Mouse (Mus musculus) forebrain, embryonic 15.5 days (tissue): ENCODE data around the gene Snrpd3. TPM values are rescaled to one million over a fixed set of nuclear protein-coding genes. Genes with fewer than 3 reads are reported as not detected.
"Not testable (repeated sequence)": the region's sequence is repeated elsewhere in the genome, so short reads cannot be mapped to it uniquely, and the experiment has no call there.

Experiments
- ATAC-seq: fragments of 200-750 bp; cut with Nextera tagmentation; replicated peaks from 2 replicates; pipeline ENCODE4 v1.8.0; 2017; ENCODE audit warnings: mild to moderate bottlenecking, moderate TSS enrichment, moderate library complexity
- H3K27ac ChIP-seq: fragments of 300-500 bp; sonication (generic); replicated peaks from 2 replicates; pipeline ENCODE4 v1.5.1; 2015; ENCODE audit warnings: mild to moderate bottlenecking, inconsistent platforms
- H3K27me3 ChIP-seq: fragments of 300-500 bp; sonication (generic); 2 replicates; pipeline ENCODE4 v1.6.1; 2015; ENCODE audit warnings: inconsistent platforms
- H3K36me3 ChIP-seq: fragments of 300-500 bp; sonication (generic); 2 replicates; pipeline ENCODE4 v1.6.1; 2015; ENCODE audit warnings: mild to moderate bottlenecking, inconsistent platforms
- H3K4me1 ChIP-seq: fragments of 300-500 bp; sonication (generic); 2 replicates; pipeline ENCODE4 v1.6.1; 2015; ENCODE audit warnings: inconsistent platforms
- H3K4me2 ChIP-seq: fragments of 300-500 bp; sonication (generic); replicated peaks from 2 replicates; pipeline ENCODE4 v1.6.1; 2015; ENCODE audit warnings: mild to moderate bottlenecking, inconsistent platforms
- H3K4me3 ChIP-seq: fragments of 300-500 bp; sonication (generic); 2 replicates; pipeline ENCODE4 v1.5.1; 2015; ENCODE audit warnings: mild to moderate bottlenecking, inconsistent platforms
- H3K9ac ChIP-seq: fragments of 300-500 bp; sonication (generic); replicated peaks from 2 replicates; pipeline ENCODE4 v1.6.1; 2015; ENCODE audit warnings: mild to moderate bottlenecking, inconsistent platforms
- H3K9me3 ChIP-seq: fragments of 300-500 bp; sonication (generic); 2 replicates; pipeline ENCODE4 v1.6.1; 2016; ENCODE audit warnings: inconsistent platforms
- WGBS: fragments of 180-500 bp; shearing (Covaris S2); methylation state at CpG from one replicate; pipeline ENCODE4 v1.1.7; 2015; ENCODE audit warnings: mixed read lengths; 5-methylcytosine and 5-hydroxymethylcytosine counted together
- polyA plus RNA-seq: library from polyadenylated mRNA; unstranded; fragments of >200 nt; fragmentation: Nextera tagmentation; extraction: Ambion mirVana; gene quantifications from 2 replicates; pipeline ENCODE4 v1.2.1, GENCODE M21; 2015

Snrpd3 gene
- polyA plus RNA-seq, result 155 and 156 TPM in 2 replicates

- H3K27ac ChIP-seq, result peak within 1 kb of the TSS; percentile 97
- peak; percentile 93 for ATAC-seq
- H3K4me2 ChIP-seq, result peak within 1 kb of the TSS; percentile 75
- H3K9me3 ChIP-seq, result no peaks in the 10 kb centered on the region
- H3K36me3 ChIP-seq, result peaks cover 25% of the 10 kb centered on the region
- 1% methylated on average over 46 of the region's 52 CpGs for WGBS
- H3K27me3 ChIP-seq, result no peaks in the 10 kb centered on the region
- H3K4me1 ChIP-seq, result peaks cover 39% of the 10 kb centered on the region
- H3K4me3 ChIP-seq, result peak within 1 kb of the TSS; percentile 87
- peak within 1 kb of the TSS; percentile 88 for H3K9ac ChIP-seq
These were observed at the start of gene Snrpd3 for GRCm38 (mm10) chr10:75517073-75517757. Snrpd3 (plus strand) TSS chr10:75517551.

- Histone ChIP-seq H3K27ac (no peak overlapping the region), H3K4me3 (no peak overlapping the region), H3K9me3 (no peaks in the 10 kb centered on the region), H3K4me2 (no peak overlapping the region), H3K27me3 (no peaks in the 10 kb centered on the region), H3K4me1 (peaks cover 5% of the 10 kb centered on the region), H3K9ac (no peak overlapping the region), H3K36me3 (no peaks in the 10 kb centered on the region)
- no peak for ATAC-seq
- WGBS, result 73% methylated on average over 8 of the region's 8 CpGs
These were observed 43.9 kb upstream of the Snrpd3 start for GRCm38 (mm10) chr10:75473411-75473810.

GRCm38 (mm10) chr10:75474571-75474970 lies 42.8 kb upstream of the Snrpd3 start:
- peak overlapping the region; percentile 56; the same call in 1 of the 2 replicates for H3K27ac ChIP-seq
- H3K36me3 ChIP-seq, result no peaks in the 10 kb centered on the region
- no peak for ATAC-seq
- no peak overlapping the region for H3K4me2 ChIP-seq
- no peaks in the 10 kb centered on the region for H3K27me3 ChIP-seq
- no peak overlapping the region for H3K9ac ChIP-seq
- H3K9me3 ChIP-seq, result no peaks in the 10 kb centered on the region
- H3K4me3 ChIP-seq, result no peak overlapping the region
- peaks cover 5% of the 10 kb centered on the region for H3K4me1 ChIP-seq
- 49% methylated on average over 5 of the region's 5 CpGs for WGBS

GRCm38 (mm10) chr10:75475139-75475850 lies 42.1 kb upstream of the Snrpd3 start:
- not testable (repeated sequence) for H3K4me1 ChIP-seq
- peak; percentile 46; the same call in 1 of the 2 replicates for ATAC-seq
- H3K27ac ChIP-seq, result peak overlapping the region; percentile 56; the same call in 1 of the 2 replicates

GRCm38 (mm10) chr10:75477034-75477433 lies 40.3 kb upstream of the Snrpd3 start:
- Histone ChIP-seq H3K9me3 (no peaks in the 10 kb centered on the region), H3K9ac (no peak overlapping the region), H3K36me3 (no peaks in the 10 kb centered on the region), H3K27me3 (no peaks in the 10 kb centered on the region), H3K4me2 (no peak overlapping the region), H3K27ac (no peak overlapping the region), H3K4me3 (no peak overlapping the region), H3K4me1 (peaks cover 5% of the 10 kb centered on the region)
- WGBS, result 83% methylated on average over 9 of the region's 9 CpGs
- ATAC-seq, result no peak

More at GRCm38 (mm10) chr10:75475139-75475850, 42.1 kb upstream of the Snrpd3 start:
- H3K4me2 ChIP-seq, H3K36me3 ChIP-seq, H3K4me3 ChIP-seq, H3K9me3 ChIP-seq, H3K9ac ChIP-seq, H3K27me3 ChIP-seq: not testable (repeated sequence)
- 36% methylated on average over 5 of the region's 6 CpGs for WGBS

- H3K36me3 ChIP-seq, result no peaks in the 10 kb centered on the region
- H3K9me3 ChIP-seq, result no peaks in the 10 kb centered on the region
These were observed 37.4 kb upstream of the Snrpd3 start for GRCm38 (mm10) chr10:75479955-75480354.

GRCm38 (mm10) chr10:75481703-75482102 lies 35.6 kb upstream of the Snrpd3 start:
- no peaks in the 10 kb centered on the region for H3K9me3 ChIP-seq
- H3K36me3 ChIP-seq, result no peaks in the 10 kb centered on the region
- H3K4me3 ChIP-seq, result no peak overlapping the region
- no peak overlapping the region for H3K27ac ChIP-seq
- H3K9ac ChIP-seq, result no peak overlapping the region
- no peaks in the 10 kb centered on the region for H3K27me3 ChIP-seq
- 89% methylated on average over 4 of the region's 4 CpGs for WGBS
- H3K4me1 ChIP-seq, result no peaks in the 10 kb centered on the region
- ATAC-seq, result no peak
- H3K4me2 ChIP-seq, result no peak overlapping the region

More at GRCm38 (mm10) chr10:75479955-75480354, 37.4 kb upstream of the Snrpd3 start:
- H3K4me2 ChIP-seq, result no peak overlapping the region
- no peak overlapping the region for H3K27ac ChIP-seq
- no peaks in the 10 kb centered on the region for H3K27me3 ChIP-seq
- no peak overlapping the region for H3K4me3 ChIP-seq
- no peak overlapping the region for H3K9ac ChIP-seq
- WGBS, result 90% methylated on average over 2 of the region's 2 CpGs
- H3K4me1 ChIP-seq, result peaks cover 1% of the 10 kb centered on the region
- ATAC-seq, result no peak

- 92% methylated on average over 5 of the region's 5 CpGs for WGBS
- H3K4me1 ChIP-seq, result no peaks in the 10 kb centered on the region
- H3K36me3 ChIP-seq, result no peaks in the 10 kb centered on the region
- H3K27me3 ChIP-seq, result no peaks in the 10 kb centered on the region
- H3K9ac ChIP-seq, result no peak overlapping the region
- H3K9me3 ChIP-seq, result no peaks in the 10 kb centered on the region
- no peak overlapping the region for H3K27ac ChIP-seq
- H3K4me2 ChIP-seq, result no peak overlapping the region
- ATAC-seq, result no peak
- H3K4me3 ChIP-seq, result no peak overlapping the region
These were observed 35.1 kb upstream of the Snrpd3 start for GRCm38 (mm10) chr10:75482271-75482670.

GRCm38 (mm10) chr10:75482919-75483483 lies 34.4 kb upstream of the Snrpd3 start:
- Histone ChIP-seq H3K9ac (no peak overlapping the region), H3K4me1 (no peaks in the 10 kb centered on the region), H3K9me3 (no peaks in the 10 kb centered on the region), H3K27me3 (no peaks in the 10 kb centered on the region), H3K4me2 (no peak overlapping the region), H3K27ac (no peak overlapping the region), H3K4me3 (no peak overlapping the region), H3K36me3 (no peaks in the 10 kb centered on the region)
- ATAC-seq, result no peak
- WGBS, result 85% methylated on average over 11 of the region's 11 CpGs

- H3K4me1 ChIP-seq, result no peaks in the 10 kb centered on the region
- no peak for ATAC-seq
- no peaks in the 10 kb centered on the region for H3K36me3 ChIP-seq
- no peak overlapping the region for H3K4me2 ChIP-seq
- 91% methylated on average over 6 of the region's 6 CpGs for WGBS
- H3K4me3 ChIP-seq, result no peak overlapping the region
- H3K9me3 ChIP-seq, result no peaks in the 10 kb centered on the region
- H3K27ac ChIP-seq, result no peak overlapping the region
- H3K27me3 ChIP-seq, result no peaks in the 10 kb centered on the region
- no peak overlapping the region for H3K9ac ChIP-seq
These were observed 33.3 kb upstream of the Snrpd3 start for GRCm38 (mm10) chr10:75484066-75484465.

- no peak overlapping the region for H3K4me3 ChIP-seq
- no peak for ATAC-seq
These were observed 32.6 kb upstream of the Snrpd3 start for GRCm38 (mm10) chr10:75484767-75485166.

More at GRCm38 (mm10) chr10:75484767-75485166, 32.6 kb upstream of the Snrpd3 start:
- Histone ChIP-seq H3K4me1 (no peaks in the 10 kb centered on the region), H3K27me3 (no peaks in the 10 kb centered on the region), H3K27ac (no peak overlapping the region), H3K36me3 (no peaks in the 10 kb centered on the region), H3K9me3 (no peaks in the 10 kb centered on the region), H3K9ac (no peak overlapping the region), H3K4me2 (no peak overlapping the region)
- WGBS, result 86% methylated on average over 6 of the region's 6 CpGs
